In the genomic region with DNA sequence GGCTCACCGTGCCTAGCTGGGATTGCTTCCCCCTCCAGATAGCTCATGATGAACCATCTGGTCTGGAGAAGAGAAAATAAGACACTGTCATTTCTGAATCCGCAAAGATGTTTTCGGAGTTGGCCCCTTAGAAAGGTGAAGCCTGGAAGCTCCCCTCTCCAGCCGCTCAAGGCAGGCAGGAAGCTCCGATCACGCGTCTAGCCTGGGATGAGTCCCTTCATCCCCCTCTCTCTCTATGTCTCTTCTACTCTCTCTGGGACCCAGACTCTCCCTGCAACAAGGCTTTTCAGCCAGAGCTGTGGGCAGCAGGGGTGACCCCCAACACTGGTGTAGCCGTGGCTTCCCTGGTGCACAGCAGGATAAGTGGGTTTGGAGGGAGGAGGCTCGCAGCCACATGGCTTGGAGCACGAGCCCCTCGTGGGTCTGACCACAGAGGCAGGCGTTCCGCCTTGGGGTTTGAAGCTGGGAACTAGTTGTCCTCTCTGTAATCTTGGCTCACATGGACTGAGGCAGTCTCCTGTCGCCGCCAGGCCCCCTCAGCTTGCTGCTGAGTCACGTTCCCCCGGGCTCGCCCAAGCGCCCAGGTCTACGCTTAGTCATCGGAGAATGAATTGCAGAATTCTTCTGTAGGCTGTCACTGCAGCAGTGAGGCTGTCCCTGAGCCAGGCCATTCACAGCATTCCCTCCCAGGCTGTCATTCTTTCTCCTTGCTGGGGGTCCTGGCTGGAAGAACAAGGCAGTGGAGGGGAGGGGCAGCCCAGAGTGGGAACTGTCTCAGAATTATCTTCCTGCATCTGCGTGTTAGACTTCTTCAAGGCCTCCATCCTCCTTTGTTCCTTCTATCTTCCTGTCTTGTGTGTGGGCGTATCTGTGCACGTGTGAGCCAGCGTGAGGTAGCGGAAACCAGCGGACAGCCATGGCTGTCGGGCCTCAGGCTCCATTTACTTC, we compare ENCODE assay signal across 9 mouse cellular contexts. TPM values are rescaled to one million over a fixed set of nuclear protein-coding genes. Genes with fewer than 3 reads are reported as not detected.
A peak's percentile ranks its signal among the peaks of the same experiment; 100 is the strongest.
DNase-seq lines count a peak whose midpoint lies in the region; ATAC-seq and TF ChIP-seq lines count a peak whose summit lies in the region.
"Had no signal": no experiment of that assay in that cellular context is flagged by ENCODE, and none has a peak within 500 bp of the region (broad histone marks: within the 10 kb centered on the region; RNA-seq: fewer than 3 reads in every experiment).

No protein-coding gene starts in this region.

- no peaks in the 10 kb centered on the region for H3K36me3 ChIP-seq in hindbrain, embryonic 11.5 days (ENCODE audit: control insufficient read depth, insufficient read depth, low read length)
- H3K36me3 ChIP-seq in hindbrain, embryonic 12.5 days, result no peaks in the 10 kb centered on the region
- H3K36me3 ChIP-seq in ES-E14 (ENCODE audit: control insufficient read depth, insufficient read depth, low read length, poor library complexity, severe bottlenecking), result no peaks in the 10 kb centered on the region
- H3K36me3 ChIP-seq: neural tube, embryonic 13.5 days had no signal

- H3K9ac ChIP-seq in hindbrain, embryonic 11.5 days (ENCODE audit: low read depth, low read length), result 0 out of 2 replicates have a peak overlapping the region, but pooled peaks have one; percentile 11
- H3K9ac ChIP-seq in hindbrain, embryonic 12.5 days, result no peak overlapping the region
- peak overlapping the region; percentile 44 for H3K9ac ChIP-seq in ES-E14 (ENCODE audit: insufficient read depth, low read depth, low read length, poor library complexity, severe bottlenecking)
- H3K9ac ChIP-seq: neural tube, embryonic 13.5 days had no signal

- no peak overlapping the region for H3K27ac ChIP-seq in hindbrain, embryonic 11.5 days (ENCODE audit: low read depth, low read length)
- H3K27ac ChIP-seq in hindbrain, embryonic 12.5 days, result no peak overlapping the region
- no peak overlapping the region for H3K27ac ChIP-seq in ES-E14 (ENCODE audit: insufficient read depth, low read depth, low read length, poor library complexity, severe bottlenecking)
- H3K27ac ChIP-seq: neural tube, embryonic 13.5 days had no signal

- H3K9me3 ChIP-seq in hindbrain, embryonic 11.5 days (ENCODE audit: control insufficient read depth, low read length), result no peaks in the 10 kb centered on the region
- H3K9me3 ChIP-seq in hindbrain, embryonic 12.5 days (replicated peaks), result no peaks in the 10 kb centered on the region
- H3K9me3 ChIP-seq in ES-E14 (ENCODE audit: control insufficient read depth, insufficient read depth, low read depth, low read length), result no peaks in the 10 kb centered on the region
- H3K9me3 ChIP-seq: neural tube, embryonic 13.5 days had no signal

- no peak overlapping the region for H3K4me3 ChIP-seq in hindbrain, embryonic 11.5 days (ENCODE audit: low read depth, low read length)
- H3K4me3 ChIP-seq in hindbrain, embryonic 12.5 days, result no peak overlapping the region
- H3K4me3 ChIP-seq in ES-E14 (ENCODE audit: insufficient read depth in 1 of 2, low read depth in 1 of 2, low read length in 2 of 2, poor library complexity in 1 of 2, severe bottlenecking in 1 of 2), result peak overlapping the region; percentile 19 to 27; a peak in 3 of 4 replicates
- H3K4me3 ChIP-seq: neural tube, embryonic 13.5 days had no signal

- no peak for DNase-seq in hindbrain, embryonic 11.5 days (ENCODE audit: low spot score)
- no peak for DNase-seq in ES-E14 (ENCODE audit: low read depth, low spot score)
- peak; percentile 93 for DNase-seq in c-Kit-positive CD71-positive TER-119-positive erythroid progenitor cells, embryonic 14.5 days (ENCODE audit: low spot score)
- DNase-seq in heart, adult 18-20 months, result peak; percentile 70 to 87
- DNase-seq in layer of hippocampus, postnatal 36 days, result peak; percentile 53 to 63
- DNase-seq in naive thymus-derived CD4-positive, alpha-beta T cell, adult 2 months (ENCODE audit: low read depth), result peak; percentile 74
- no peak for DNase-seq in natural killer cell, adult 2 months (ENCODE audit: low spot score in 2 of 2)

- ATAC-seq in hindbrain, embryonic 11.5 days (ENCODE audit: low FRiP score), result no peak
- ATAC-seq in hindbrain, embryonic 12.5 days (ENCODE audit: low FRiP score), result no peak

- WGBS in hindbrain, embryonic 11.5 days, result 65% methylated on average over 28 of the region's 28 CpGs
- 68% methylated on average over 28 of the region's 28 CpGs for WGBS in hindbrain, embryonic 12.5 days

- no peak overlapping the region for H3K4me2 ChIP-seq in hindbrain, embryonic 11.5 days (replicated peaks; ENCODE audit: low read depth, low read length)
- no peak overlapping the region for H3K4me2 ChIP-seq in hindbrain, embryonic 12.5 days (replicated peaks)
- H3K4me2 ChIP-seq: neural tube, embryonic 13.5 days had no signal

- no peaks in the 10 kb centered on the region for H3K4me1 ChIP-seq in hindbrain, embryonic 11.5 days (replicated peaks; ENCODE audit: control insufficient read depth, insufficient read depth, low read length)
- H3K4me1 ChIP-seq in hindbrain, embryonic 12.5 days, result peaks cover 9% of the 10 kb centered on the region
- peaks cover 2 to 15% of the 10 kb centered on the region in 2 experiments; a peak in 2 of 4 replicates for H3K4me1 ChIP-seq in ES-E14 (ENCODE audit: control insufficient read depth in 2 of 2, insufficient read depth in 2 of 2, low read length in 2 of 2, poor library complexity in 1 of 2)
- H3K4me1 ChIP-seq: neural tube, embryonic 13.5 days had no signal

- H3K27me3 ChIP-seq in hindbrain, embryonic 11.5 days (ENCODE audit: control insufficient read depth, insufficient read depth, low read length), result no peaks in the 10 kb centered on the region
- no peaks in the 10 kb centered on the region for H3K27me3 ChIP-seq in hindbrain, embryonic 12.5 days
- H3K27me3 ChIP-seq: neural tube, embryonic 13.5 days had no signal

- in situ Hi-C loops in ES-E14 (cut with MboI; ENCODE audit: low sequenced_read_pairs in 2 of 2, unreplicated experiment in 2 of 2), result loop anchor here in 1 of 2 experiments (10.0 kb wide), 1 partner anchor 88 kb away; no protein-coding TSS in a partner anchor

TF ChIP-seq in ES-E14, 5 proteins besides CTCF, POLR2A, EP300 and RAD21:
- TF ChIP-seq ZNF384 (IDR thresholded peaks at IDR 0.05; ENCODE audit: low read depth, low read length) (no peak), ZC3H11A (IDR thresholded peaks at IDR 0.05; ENCODE audit: borderline replicate concordance, low read depth, low read length) (no peak), CHD2 (IDR thresholded peaks at IDR 0.05; ENCODE audit: low read depth, low read length) (no peak), MAFK (IDR thresholded peaks at IDR 0.05; ENCODE audit: insufficient read depth, low read depth, low read length) (peak; percentile 91), HCFC1 (IDR thresholded peaks at IDR 0.05; ENCODE audit: borderline replicate concordance, insufficient read depth, low read length) (no peak)

RNA-seq across cellular contexts. Expression of gene Trim56, which starts 13.2 kb away (rescaled TPM):
- 5.5 and 7.1 TPM in 2 replicates for polyA plus RNA-seq in hindbrain, embryonic 11.5 days (2014; fragmentation: Nextera tagmentation; extraction: Ambion mirVana)
- 4.2 and 5.7 TPM in 2 replicates for polyA plus RNA-seq in hindbrain, embryonic 12.5 days (2016; fragmentation: Nextera tagmentation; extraction: Ambion mirVana)
- 5.3 and 7.2 TPM in 2 replicates for total RNA-seq in ES-E14 (2012; rRNA removed)
- total RNA-seq in heart, adult 18-20 months (2021), result 10 to 100 TPM; 19.0 to 21.5 TPM
- total RNA-seq in layer of hippocampus, postnatal 36 days (2021), result 1 to 10 TPM; 4.6 to 6.5 TPM

RNA-seq across cellular contexts. Expression of gene Serpine1, which starts 30.8 kb away (rescaled TPM):
- 0.27 and 0.37 TPM in 2 replicates for polyA plus RNA-seq in hindbrain, embryonic 11.5 days (2014; fragmentation: Nextera tagmentation; extraction: Ambion mirVana)
- 0.10 TPM in 1 of 2 replicates, not detected in the other for polyA plus RNA-seq in hindbrain, embryonic 12.5 days (2016; fragmentation: Nextera tagmentation; extraction: Ambion mirVana)
- 91.8 and 166 TPM in 2 replicates for total RNA-seq in ES-E14 (2012; rRNA removed)
- total RNA-seq in heart, adult 18-20 months (2021), result 10 to 100 TPM; 18.4 to 33.2 TPM
- total RNA-seq in layer of hippocampus, postnatal 36 days (2021), result under 1 TPM; 0.37 to 0.56 TPM

RNA-seq across cellular contexts. Expression of gene Muc3, which starts 46.3 kb away (rescaled TPM):
- not detected in 2 replicates for polyA plus RNA-seq in hindbrain, embryonic 11.5 days (2014; fragmentation: Nextera tagmentation; extraction: Ambion mirVana)
- polyA plus RNA-seq in hindbrain, embryonic 12.5 days (2016; fragmentation: Nextera tagmentation; extraction: Ambion mirVana), result not detected in 2 replicates
- 3.1 and 3.4 TPM in 2 replicates for total RNA-seq in ES-E14 (2012; rRNA removed)
- not detected for total RNA-seq in heart, adult 18-20 months (2021)
- not detected for total RNA-seq in layer of hippocampus, postnatal 36 days (2021)
- polyA plus RNA-seq: neural tube, embryonic 13.5 days had no signal

RNA-seq across cellular contexts. Expression of gene Ap1s1, which starts 56.9 kb away (rescaled TPM):
- polyA plus RNA-seq in hindbrain, embryonic 11.5 days (2014; fragmentation: Nextera tagmentation; extraction: Ambion mirVana), result 154 and 169 TPM in 2 replicates
- 183 and 186 TPM in 2 replicates for polyA plus RNA-seq in hindbrain, embryonic 12.5 days (2016; fragmentation: Nextera tagmentation; extraction: Ambion mirVana)
- total RNA-seq in ES-E14 (2012; rRNA removed), result 76.4 and 112 TPM in 2 replicates
- 10 to 100 TPM; 37.5 to 40.2 TPM for total RNA-seq in heart, adult 18-20 months (2021)
- 100 to 1,000 TPM; 286 to 323 TPM for total RNA-seq in layer of hippocampus, postnatal 36 days (2021)

Comparison
In these comparisons a context has a peak if more than half of its experiments do, and no peak if none do; other contexts are left out.
1. DNase-seq: peak in c-Kit-positive CD71-positive TER-119-positive erythroid progenitor cells, embryonic 14.5 days (single experiment), heart, adult 18-20 months (2 of 2), layer of hippocampus, postnatal 36 days (2 of 2) and naive thymus-derived CD4-positive, alpha-beta T cell, adult 2 months (single experiment); none in hindbrain, embryonic 11.5 days (single experiment), ES-E14 (single experiment) and natural killer cell, adult 2 months (0 of 2).
2. H3K4me3 ChIP-seq: peak in ES-E14 (2 of 2); none in hindbrain, embryonic 11.5 days (single experiment) and hindbrain, embryonic 12.5 days (single experiment).
3. RNA of gene Serpine1, which starts 30.8 kb away (total RNA-seq): 91.8 to 166 TPM in ES-E14 and 18.4 to 33.2 TPM in heart, adult 18-20 months; 0.37 to 0.56 TPM in layer of hippocampus, postnatal 36 days; every median in the first group is over 10 times any median in the second.